Mouse (Mus musculus): ENCODE results near the gene Ifi27.
"Not testable (repeated sequence)": the region's sequence is repeated elsewhere in the genome, so short reads cannot be mapped to it uniquely, and the experiment has no call there.

Gene Ifi27

GRCm38 (mm10) chr12:103433986-103434731 lies at the start of gene Ifi27:
Ifi27 (plus strand) TSS chr12:103434211.
- no peak for DNase-seq

- peak; percentile 96 to 97 for DNase-seq
Observed at GRCm38 (mm10) chr12:103388505-103389347, 45.3 kb upstream of the Ifi27 start, which contains the start of gene Otub2. Otub2 (plus strand) TSS chr12:103388682.

GRCm38 (mm10) chr12:103389348-103389727 lies 44.7 kb upstream of the Ifi27 start:
- DNase-seq, result no peak

DNA sequence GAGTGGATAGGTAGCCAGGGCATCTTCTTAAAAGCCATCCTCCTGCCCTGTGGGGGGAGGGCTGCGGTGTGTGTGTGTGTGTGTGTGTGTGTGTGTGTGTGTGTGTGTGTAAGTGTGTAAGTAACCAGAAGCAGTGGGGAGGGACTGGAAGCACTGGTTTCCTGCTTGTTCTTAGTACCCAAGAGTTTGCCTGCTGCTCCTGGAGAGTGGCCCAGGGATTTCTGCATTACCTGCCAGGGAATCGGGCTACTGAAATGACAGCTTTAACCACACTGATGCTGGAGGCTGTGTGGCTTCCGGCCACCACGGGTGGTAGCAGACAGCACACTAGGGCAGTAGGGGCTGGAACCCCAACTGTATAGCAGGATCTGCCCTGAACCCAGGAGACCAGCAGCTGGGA lies 44.0 kb upstream of the Ifi27 start:
- no peak for DNase-seq

DNA sequence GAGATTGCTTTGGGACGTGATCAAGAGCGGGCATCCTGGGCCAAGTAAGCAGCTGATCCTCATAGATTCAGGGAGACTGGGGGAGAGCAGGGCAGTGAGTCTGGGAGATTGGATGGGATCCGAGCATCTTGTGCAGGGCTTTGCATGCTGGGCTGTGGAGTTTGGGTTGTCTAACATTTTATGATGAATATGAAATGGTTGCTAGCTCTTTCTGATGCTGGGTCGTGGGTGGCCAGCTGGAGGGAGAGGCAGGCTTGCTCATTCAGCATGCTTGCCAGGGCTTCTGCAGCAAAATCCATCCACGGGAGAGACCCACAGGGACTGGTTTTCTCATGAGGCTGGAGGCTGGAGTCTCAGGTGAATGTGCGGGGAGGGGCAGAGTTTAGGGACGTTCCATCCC lies 42.9 kb upstream of the Ifi27 start:
- no peak for DNase-seq

GRCm38 (mm10) chr12:103393528-103393927 lies 40.5 kb upstream of the Ifi27 start:
- DNase-seq, result no peak

GRCm38 (mm10) chr12:103395486-103396275 lies 38.3 kb upstream of the Ifi27 start:
- no peak for DNase-seq

DNA sequence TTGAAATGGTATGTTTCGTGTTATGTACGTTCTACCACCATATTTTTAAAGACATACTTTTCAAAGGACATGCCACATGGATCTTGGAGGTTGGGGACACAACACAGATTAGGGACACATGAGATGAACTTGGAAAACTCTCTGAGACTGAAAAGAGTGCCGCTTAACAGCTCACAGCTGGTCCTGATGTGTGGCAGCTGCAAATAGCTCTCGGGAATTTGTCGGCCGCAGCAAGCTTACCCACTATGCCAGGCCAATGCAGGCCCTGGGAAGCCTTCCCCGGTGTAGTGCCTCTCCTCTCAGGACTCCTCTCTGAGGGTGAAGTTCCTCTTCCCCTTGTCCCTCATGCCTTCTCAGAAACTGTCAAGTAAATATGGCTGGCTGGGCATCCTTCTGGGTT lies 37.3 kb upstream of the Ifi27 start:
- no peak for DNase-seq

DNA sequence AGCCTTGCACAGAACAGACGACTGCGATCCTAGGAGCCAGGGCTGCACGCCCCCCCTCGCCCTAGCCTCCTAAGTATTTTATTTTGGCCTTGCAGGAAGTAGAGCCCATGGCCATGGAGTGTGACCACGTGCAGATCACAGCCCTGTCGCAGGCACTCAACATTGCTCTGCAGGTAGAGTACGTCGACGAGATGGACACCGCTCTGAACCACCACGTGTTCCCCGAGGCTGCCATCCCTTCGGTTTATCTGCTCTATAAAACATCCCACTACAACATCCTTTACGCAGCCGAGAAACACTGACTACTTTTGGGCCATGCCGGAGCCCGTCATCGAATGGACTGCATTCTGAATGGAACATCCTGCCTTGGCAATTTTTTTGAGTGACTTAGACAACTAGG lies 29.9 kb upstream of the Ifi27 start:
- DNase-seq, result no peak

GRCm38 (mm10) chr12:103407720-103408119 lies 26.3 kb upstream of the Ifi27 start, which contains the start of gene 9330161L09Rik:
9330161L09Rik (minus strand) TSS chr12:103407820.
- no peak for DNase-seq

GRCm38 (mm10) chr12:103408144-103408543 lies 25.9 kb upstream of the Ifi27 start:
- peak; percentile 42 to 59 for DNase-seq

DNA sequence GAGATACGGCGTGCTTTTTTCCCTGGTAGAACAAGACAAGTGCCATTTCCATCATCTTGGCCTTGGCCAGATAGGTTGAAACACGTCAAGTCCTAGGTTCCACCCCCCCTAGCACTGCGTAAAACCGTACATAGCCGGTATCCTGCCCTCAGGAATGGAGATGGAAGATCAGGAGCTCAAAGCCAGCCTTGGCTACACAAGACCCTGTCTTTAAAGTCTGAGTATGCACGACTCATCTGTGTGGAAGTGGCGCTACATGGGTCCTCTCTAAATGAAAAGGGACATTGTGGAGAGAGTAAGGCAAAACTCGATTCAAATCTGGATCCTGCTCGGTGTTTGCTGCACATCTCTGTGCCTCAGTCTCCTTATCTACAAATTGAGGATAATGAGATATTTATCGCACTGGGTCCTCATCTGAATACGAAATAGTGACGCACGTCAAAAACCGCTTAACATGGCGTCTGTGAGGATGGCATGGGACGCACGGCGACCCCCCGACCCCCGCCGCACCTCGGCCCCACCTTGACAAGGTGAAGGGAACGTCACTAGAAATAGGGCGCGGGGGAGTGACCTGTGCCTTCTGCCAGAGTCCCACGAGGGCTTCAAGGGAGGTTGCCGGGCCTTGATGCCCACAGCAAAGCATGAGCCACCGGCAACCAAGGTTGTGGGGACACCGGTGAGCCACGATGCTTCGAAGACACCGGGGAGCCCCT lies 8.8 kb upstream of the Ifi27 start:
- DNase-seq, result no peak

DNA sequence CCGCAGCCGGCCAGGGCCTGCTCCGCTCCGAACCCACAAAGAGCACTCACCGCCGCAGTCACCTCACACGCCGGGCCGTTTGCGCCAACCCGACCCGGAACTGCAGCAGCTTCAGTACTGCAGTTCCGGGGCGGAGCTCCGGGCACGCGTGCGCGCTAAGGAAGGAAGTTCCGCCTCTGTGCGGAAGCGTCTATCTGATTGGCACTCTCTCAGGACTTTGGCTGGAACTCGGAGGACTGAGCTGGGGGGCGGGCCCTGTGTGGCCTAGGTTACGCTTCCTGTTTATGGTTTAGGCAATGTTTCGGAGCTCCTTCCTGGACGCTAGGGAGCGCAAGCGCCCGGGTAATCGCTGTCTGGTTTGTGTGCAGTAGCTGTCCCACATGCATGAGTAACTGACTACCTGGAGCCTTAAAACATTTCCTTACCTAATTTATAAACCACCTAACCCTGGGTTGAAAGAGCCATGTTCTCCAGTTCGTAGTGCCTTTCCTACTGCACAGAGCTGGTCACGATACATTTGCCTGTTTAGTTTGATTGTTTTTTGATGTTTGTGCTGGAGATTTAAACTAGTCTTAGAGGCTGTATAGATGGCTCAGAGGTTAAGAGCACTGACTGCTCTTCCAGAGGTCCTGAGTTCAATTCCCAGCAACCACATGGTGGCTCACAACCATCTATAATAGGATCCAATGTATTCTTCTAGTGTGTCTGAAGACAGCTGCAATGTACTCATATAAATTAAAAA lies 8.1 kb upstream of the Ifi27 start, which contains the start of gene Ddx24:
Gene Ddx24, minus strand, starts transcription at position 102 of the 742 bp plus-strand sequence.
- peak; percentile 97 to 98 for DNase-seq

- DNase-seq, result no peak
Observed at GRCm38 (mm10) chr12:103426710-103427109, 7.3 kb upstream of the Ifi27 start.

DNA sequence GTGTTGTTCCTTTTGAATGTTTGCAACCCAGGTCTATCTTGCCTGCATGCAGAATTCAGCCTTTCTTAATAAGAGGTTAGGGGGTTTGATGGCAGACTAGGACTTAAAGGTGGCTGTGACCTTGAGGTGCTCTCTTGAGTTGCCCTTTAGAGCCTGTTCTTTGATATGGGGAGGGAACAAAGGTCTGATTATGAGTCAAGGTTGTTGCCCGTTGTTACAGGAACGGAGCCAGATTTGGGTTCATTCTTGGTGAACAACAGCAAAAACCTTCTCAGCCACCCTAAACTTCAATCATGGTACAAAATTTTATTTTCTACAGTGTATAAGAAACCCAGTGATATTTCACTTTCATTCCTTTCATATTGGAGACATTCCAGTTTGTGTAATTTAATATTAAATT lies 581 bp upstream of the Ifi27 start:
- DNase-seq, result no peak

GRCm38 (mm10) chr12:103434861-103435260 lies 850 bp downstream of the Ifi27 start:
- no peak for DNase-seq

GRCm38 (mm10) chr12:103437601-103438000 lies 3.6 kb downstream of the Ifi27 start:
- no peak for DNase-seq

GRCm38 (mm10) chr12:103443524-103443923 lies 9.5 kb downstream of the Ifi27 start, which contains the start of gene Ifi27l2a:
Ifi27l2a (minus strand) TSS chr12:103443680.
- no peak for DNase-seq

GRCm38 (mm10) chr12:103444261-103444660 lies 10.2 kb downstream of the Ifi27 start:
- DNase-seq, result not testable (repeated sequence)

DNA sequence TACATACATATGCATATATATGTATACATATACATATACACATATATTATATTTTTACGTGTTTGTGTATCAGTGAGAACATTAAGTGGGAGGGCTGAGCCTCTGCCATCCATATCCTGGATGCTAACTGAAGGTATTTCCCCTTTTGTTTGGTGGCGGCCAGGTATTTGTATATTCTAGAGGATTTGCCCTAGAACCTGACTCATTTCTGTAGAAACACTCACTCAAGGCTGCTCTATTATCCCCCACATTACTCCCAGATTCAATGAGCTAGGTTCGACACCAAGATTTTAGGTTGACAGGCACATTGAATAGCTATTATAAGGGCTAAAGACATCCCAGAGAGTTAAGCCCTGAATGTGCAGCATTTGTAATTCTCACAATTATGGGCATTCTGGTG lies 11.0 kb downstream of the Ifi27 start:
- DNase-seq, result no peak

DNA sequence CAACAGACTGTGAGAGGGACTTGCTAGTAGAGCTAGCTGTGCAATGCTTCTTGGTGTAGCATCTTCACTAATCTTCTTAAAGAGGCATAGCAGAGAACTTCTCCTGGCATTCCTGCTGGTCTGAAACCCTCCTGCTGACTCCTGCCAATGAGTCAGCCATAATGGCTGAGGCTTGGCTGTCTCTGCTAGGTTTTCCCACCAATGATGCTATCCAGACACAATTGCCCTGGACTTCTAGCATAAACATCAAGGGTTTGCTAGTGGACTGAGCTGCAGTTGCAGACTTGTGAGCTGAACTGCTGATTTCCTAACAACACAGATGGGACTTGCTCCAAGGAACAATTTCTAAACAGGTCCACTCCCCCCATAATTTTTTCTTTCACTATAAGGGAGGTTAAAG lies 19.4 kb downstream of the Ifi27 start:
- no peak for DNase-seq

Measured in cerebellum, postnatal 36 days (tissue).